Mouse (Mus musculus) heart, adult 2 months (tissue): Measurements from ENCODE around the gene Zfp169.

ENCODE experiments used
- CTCF ChIP-seq: fragments of 200-600 bp; IDR thresholded peaks from 2 replicates; pipeline ENCODE4 v1.8.1; 2022; ENCODE audit warnings: antibody characterized with exemption, mild to moderate bottlenecking, moderate library complexity
- POLR2A ChIP-seq: fragments of 200-500 bp; IDR thresholded peaks from 2 replicates; pipeline ENCODE4 v1.6.1; 2011; ENCODE audit warnings: mild to moderate bottlenecking, low read depth, low read length, control low read depth; ENCODE audit not compliant: insufficient read depth

GRCm38 (mm10) chr13:48438321-48438720, 74.9 kb downstream of the Zfp169 start:
- TF ChIP-seq CTCF (no peak), POLR2A (no peak)
